Mouse (Mus musculus): ENCODE results near the gene Znrd1as.

DNA sequence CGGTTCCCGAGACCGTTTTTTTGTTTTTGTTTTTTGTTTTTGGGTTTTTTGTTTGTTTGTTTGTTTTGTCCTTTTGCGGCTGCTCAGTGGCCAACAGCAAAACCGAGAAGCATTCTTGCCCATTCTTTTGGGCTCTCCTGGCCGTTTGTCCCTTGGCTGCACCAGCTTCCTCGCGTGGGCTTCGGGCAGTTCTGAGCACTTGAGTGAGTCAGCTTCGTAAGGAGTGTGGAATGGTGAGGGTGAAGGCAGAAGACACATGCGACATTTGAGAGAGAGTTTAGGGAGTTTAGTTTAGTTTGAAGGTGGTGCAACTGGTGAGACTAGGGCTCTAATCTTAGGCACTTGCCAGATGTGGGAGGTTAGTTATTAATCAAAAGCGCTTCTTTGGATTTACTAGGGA lies 492 bp downstream of the Znrd1as start:
- TF ChIP-seq EP300 (IDR thresholded peaks at IDR 0.05; ENCODE audit: low read depth) (no peak), CTCF (IDR thresholded peaks at IDR 0.05; ENCODE audit: low read depth) (no peak)
